ENCODE assay signal across 11 mouse cellular contexts in genomic region chr17:46835093-46835715, GRCm38 (mm10). TPM values are rescaled to one million over a fixed set of nuclear protein-coding genes. Genes with fewer than 3 reads are reported as not detected.
DNase-seq lines count a peak whose midpoint lies in the region; TF ChIP-seq lines count a peak whose summit lies in the region.
"Had no signal": no experiment of that assay in that cellular context is flagged by ENCODE, and none has a peak within 500 bp of the region (broad histone marks: within the 10 kb centered on the region; RNA-seq: fewer than 3 reads in every experiment).

No protein-coding gene starts in this region.

- 0 out of 2 replicates have a peak, but pooled peaks cover 4% of the 10 kb centered on the region for H3K4me1 ChIP-seq in embryonic fibroblast, embryonic 13.5 days (ENCODE audit: control insufficient read depth, insufficient read depth, low read length)

- no peak overlapping the region for H3K4me3 ChIP-seq in embryonic fibroblast, embryonic 13.5 days (ENCODE audit: insufficient read depth, low read length)
- H3K4me3 ChIP-seq: gastrocnemius, adult 2 months; midbrain, embryonic 12.5 days had no signal

- TF ChIP-seq POLR2A in embryonic fibroblast, embryonic 13.5 days (IDR thresholded peaks at IDR 0.05; ENCODE audit: low read depth, low read length) = no peak

- no peak for TF ChIP-seq CTCF in embryonic fibroblast, embryonic 13.5 days (IDR thresholded peaks at IDR 0.05; ENCODE audit: borderline replicate concordance, insufficient read depth, low read length)

- H3K27ac ChIP-seq in embryonic fibroblast, embryonic 13.5 days (ENCODE audit: insufficient read depth, low read length) = 0 out of 2 replicates have a peak overlapping the region, but pooled peaks have one; percentile 12
- H3K27ac ChIP-seq: gastrocnemius, adult 2 months; midbrain, embryonic 12.5 days had no signal

- peak; percentile 42 for DNase-seq in 3134 (ENCODE audit: extremely low read depth, insufficient read length, low spot score)
- peak; percentile 63 to 66 for DNase-seq in B cell, adult 2 months
- peak; percentile 83 for DNase-seq in naive thymus-derived CD4-positive, alpha-beta T cell, adult 2 months (ENCODE audit: low read depth)
- DNase-seq in frontal cortex, postnatal 36 days (ENCODE audit: low spot score in 2 of 2) = no peak
- DNase-seq in retina, postnatal 1 day = no peak
- no peak for DNase-seq in adrenal gland, adult 2 months
- DNase-seq: gastrocnemius, adult 2 months; heart, postnatal 36 days; kidney, postnatal 36 days had no signal

RNA-seq across cellular contexts. Expression of gene Bicral, which starts 23.1 kb away (rescaled TPM):
- polyA plus RNA-seq in embryonic fibroblast, embryonic 13.5 days (2011; ENCODE audit: insufficient read length, low read depth, missing spikeins) = 9.4 and 14.0 TPM in 2 replicates
- total RNA-seq in adrenal gland, adult 2 months (2021) = 10 to 100 TPM; 22.6 to 25.1 TPM
- 6.1 and 7.7 TPM in 2 replicates for polyA plus RNA-seq in adrenal gland, adult 2 months (2012; rRNA removed)

RNA-seq across cellular contexts. Expression of gene Rpl7l1, which starts 52.7 kb away (rescaled TPM):
- polyA plus RNA-seq in embryonic fibroblast, embryonic 13.5 days (2011; ENCODE audit: insufficient read length, low read depth, missing spikeins) = 115 and 117 TPM in 2 replicates
- 10 to 100 TPM; 74.6 to 85.9 TPM for total RNA-seq in adrenal gland, adult 2 months (2021)
- 6.5 and 8.0 TPM in 2 replicates for polyA plus RNA-seq in adrenal gland, adult 2 months (2012; rRNA removed)

RNA-seq across cellular contexts. Expression of gene Tbcc, which starts 55.3 kb away (rescaled TPM):
- polyA plus RNA-seq in embryonic fibroblast, embryonic 13.5 days (2011; ENCODE audit: insufficient read length, low read depth, missing spikeins) = 11.5 and 16.5 TPM in 2 replicates
- total RNA-seq in adrenal gland, adult 2 months (2021) = 10 to 100 TPM; 13.1 to 23.8 TPM
- polyA plus RNA-seq in adrenal gland, adult 2 months (2012; rRNA removed) = 17.2 and 18.5 TPM in 2 replicates

Comparison
In these comparisons a context has a peak if more than half of its experiments do, and no peak if none do; other contexts are left out.
1. DNase-seq: peak in 3134 (single experiment), B cell, adult 2 months (2 of 2) and naive thymus-derived CD4-positive, alpha-beta T cell, adult 2 months (single experiment); none in frontal cortex, postnatal 36 days (0 of 2), retina, postnatal 1 day (single experiment) and adrenal gland, adult 2 months (single experiment).
2. RNA of gene Rpl7l1, which starts 52.7 kb away (polyA plus RNA-seq): 115 to 117 TPM in embryonic fibroblast, embryonic 13.5 days; 6.5 to 8.0 TPM in adrenal gland, adult 2 months; every median in the first group is over 10 times any median in the second.